Mouse (Mus musculus) forebrain, embryonic 11.5 days (tissue): ENCODE data around the gene BC005624. TPM values are rescaled to one million over a fixed set of nuclear protein-coding genes. Genes with fewer than 3 reads are reported as not detected.

Source experiments
- ATAC-seq: fragments of 200-750 bp; cut with Nextera tagmentation; replicated peaks from 2 replicates; pipeline ENCODE4 v1.8.0; 2017; ENCODE audit warnings: moderate TSS enrichment; ENCODE audit not compliant: low FRiP score
- DNase-seq: peaks from one replicate; pipeline ENCODE4 v3.0.0-alpha.2; 2017; ENCODE audit warnings: low spot score
- H3K27ac ChIP-seq: fragments of 300-500 bp; sonication (generic); 2 replicates; pipeline ENCODE4 v1.5.1; 2014; ENCODE audit warnings: low read depth, low read length
- H3K27me3 ChIP-seq: fragments of 300-500 bp; sonication (generic); 2 replicates; pipeline ENCODE4 v1.6.1; 2014; ENCODE audit warnings: mild to moderate bottlenecking, low read length, mixed read lengths; ENCODE audit not compliant: control insufficient read depth, insufficient read depth
- H3K36me3 ChIP-seq: fragments of 300-500 bp; sonication (generic); 2 replicates; pipeline ENCODE4 v1.6.1; 2014; ENCODE audit warnings: mild to moderate bottlenecking, low read length, moderate library complexity, mixed read lengths; ENCODE audit not compliant: control insufficient read depth, insufficient read depth
- H3K4me1 ChIP-seq: fragments of 300-500 bp; sonication (generic); replicated peaks from 2 replicates; pipeline ENCODE4 v1.6.1; 2014; ENCODE audit warnings: low read length, mixed read lengths; ENCODE audit not compliant: control insufficient read depth, insufficient read depth
- H3K4me2 ChIP-seq: fragments of 300-500 bp; sonication (generic); 2 replicates; pipeline ENCODE4 v1.6.1; 2014; ENCODE audit warnings: low read depth, mild to moderate bottlenecking, low read length, moderate library complexity, mixed read lengths; ENCODE audit not compliant: severe bottlenecking
- H3K4me3 ChIP-seq: fragments of 300-500 bp; sonication (generic); 2 replicates; pipeline ENCODE4 v1.5.1; 2014; ENCODE audit warnings: low read depth, low read length
- H3K9ac ChIP-seq: fragments of 300-500 bp; sonication (generic); 2 replicates; pipeline ENCODE4 v1.6.1; 2014; ENCODE audit warnings: low read length
- H3K9me3 ChIP-seq: fragments of 300-500 bp; sonication (generic); 2 replicates; pipeline ENCODE4 v1.6.1; 2016; ENCODE audit warnings: low read length, mixed read lengths; ENCODE audit not compliant: control insufficient read depth
- WGBS: fragments of 180-500 bp; shearing (Covaris S2); extraction: QIAGEN DNeasy Blood & Tissue Kit; methylation state at CpG from one replicate; pipeline ENCODE4 v1.1.7; 2014; 5-methylcytosine and 5-hydroxymethylcytosine counted together
- polyA plus RNA-seq: library from polyadenylated mRNA; unstranded; fragments of >200 nt; fragmentation: Nextera tagmentation; extraction: Ambion mirVana; gene quantifications from 2 replicates; pipeline ENCODE4 v1.2.1, GENCODE M21; 2014

BC005624 gene
- polyA plus RNA-seq = 59.7 and 63.6 TPM in 2 replicates

- peak within 1 kb of the TSS; percentile 78 for H3K4me2 ChIP-seq
- ATAC-seq = peak; percentile 97
- peak within 1 kb of the TSS; percentile 66 for H3K9ac ChIP-seq
- DNase-seq = peak; percentile 100
- H3K27ac ChIP-seq = 0 out of 2 replicates have a peak within 1 kb of the TSS, but pooled peaks have one; percentile 18
- no peaks in the 10 kb centered on the region for H3K27me3 ChIP-seq
- no peaks in the 10 kb centered on the region for H3K9me3 ChIP-seq
- H3K4me1 ChIP-seq = peaks cover 3% of the 10 kb centered on the region; the same call in 1 of the 2 replicates
- H3K4me3 ChIP-seq = peak within 1 kb of the TSS; percentile 78
- WGBS = under 1% methylated on average over 65 of the region's 66 CpGs
- H3K36me3 ChIP-seq = no peaks in the 10 kb centered on the region; the same call in 1 of the 2 replicates
These were observed at the start of gene BC005624, which contains the start of gene Usp20 for GRCm38 (mm10) chr2:30981790-30982513. BC005624 (minus strand) TSS chr2:30982201. Usp20 (plus strand) TSS chr2:30982279.

- Histone ChIP-seq H3K27me3 (no peaks in the 10 kb centered on the region), H3K4me1 (no peaks in the 10 kb centered on the region), H3K4me3 (no peak overlapping the region), H3K27ac (no peak overlapping the region), H3K4me2 (no peak overlapping the region), H3K9ac (no peak overlapping the region), H3K9me3 (no peaks in the 10 kb centered on the region), H3K36me3 (no peaks in the 10 kb centered on the region; the same call in 1 of the 2 replicates)
- DNase-seq (no peak), ATAC-seq (no peak)
- WGBS = 81% methylated on average over 8 of the region's 8 CpGs
These were observed 44.6 kb upstream of the BC005624 start for GRCm38 (mm10) chr2:31026642-31027041.

- Histone ChIP-seq H3K27ac (no peak overlapping the region), H3K9me3 (no peaks in the 10 kb centered on the region), H3K4me1 (no peaks in the 10 kb centered on the region)
These were observed 43.5 kb upstream of the BC005624 start for GRCm38 (mm10) chr2:31025458-31025857.

GRCm38 (mm10) chr2:31024618-31025370, 42.8 kb upstream of the BC005624 start:
- H3K27ac ChIP-seq = no peak overlapping the region
- no peak overlapping the region for H3K4me2 ChIP-seq
- no peaks in the 10 kb centered on the region for H3K4me1 ChIP-seq
- DNase-seq (peak; percentile 71), ATAC-seq (no peak)
- H3K36me3 ChIP-seq = no peaks in the 10 kb centered on the region; the same call in 1 of the 2 replicates
- no peaks in the 10 kb centered on the region for H3K9me3 ChIP-seq
- no peaks in the 10 kb centered on the region for H3K27me3 ChIP-seq
- WGBS = 29% methylated on average over 5 of the region's 5 CpGs
- H3K4me3 ChIP-seq = no peak overlapping the region
- no peak overlapping the region for H3K9ac ChIP-seq

More at GRCm38 (mm10) chr2:31025458-31025857, 43.5 kb upstream of the BC005624 start:
- Histone ChIP-seq H3K36me3 (no peaks in the 10 kb centered on the region; the same call in 1 of the 2 replicates), H3K4me2 (no peak overlapping the region), H3K4me3 (no peak overlapping the region), H3K27me3 (no peaks in the 10 kb centered on the region), H3K9ac (no peak overlapping the region)
- DNase-seq = no peak
- no peak for ATAC-seq
- 87% methylated on average over 3 of the region's 3 CpGs for WGBS

GRCm38 (mm10) chr2:31023940-31024339, 41.9 kb upstream of the BC005624 start:
- 79% methylated on average over 5 of the region's 5 CpGs for WGBS
- no peaks in the 10 kb centered on the region for H3K27me3 ChIP-seq
- H3K36me3 ChIP-seq = no peaks in the 10 kb centered on the region; the same call in 1 of the 2 replicates
- no peak for ATAC-seq
- no peak overlapping the region for H3K4me3 ChIP-seq
- DNase-seq = no peak
- no peaks in the 10 kb centered on the region for H3K9me3 ChIP-seq
- no peak overlapping the region for H3K9ac ChIP-seq
- no peaks in the 10 kb centered on the region for H3K4me1 ChIP-seq
- H3K27ac ChIP-seq = no peak overlapping the region
- no peak overlapping the region for H3K4me2 ChIP-seq

GRCm38 (mm10) chr2:31020202-31020601, 38.2 kb upstream of the BC005624 start:
- no peaks in the 10 kb centered on the region for H3K9me3 ChIP-seq
- 83% methylated on average over 2 of the region's 2 CpGs for WGBS

GRCm38 (mm10) chr2:31019011-31019410, 37.0 kb upstream of the BC005624 start:
- Histone ChIP-seq H3K4me3 (no peak overlapping the region), H3K27ac (no peak overlapping the region), H3K4me2 (no peak overlapping the region), H3K9ac (no peak overlapping the region), H3K36me3 (no peaks in the 10 kb centered on the region; the same call in 1 of the 2 replicates), H3K4me1 (no peaks in the 10 kb centered on the region), H3K9me3 (no peaks in the 10 kb centered on the region), H3K27me3 (no peaks in the 10 kb centered on the region)
- no peak for DNase-seq
- WGBS = 93% methylated on average over 8 of the region's 8 CpGs
- no peak for ATAC-seq

More at GRCm38 (mm10) chr2:31020202-31020601, 38.2 kb upstream of the BC005624 start:
- ATAC-seq = no peak
- no peak overlapping the region for H3K27ac ChIP-seq
- H3K4me3 ChIP-seq = no peak overlapping the region
- H3K9ac ChIP-seq = no peak overlapping the region
- no peaks in the 10 kb centered on the region for H3K4me1 ChIP-seq
- no peaks in the 10 kb centered on the region for H3K27me3 ChIP-seq
- no peaks in the 10 kb centered on the region; the same call in 1 of the 2 replicates for H3K36me3 ChIP-seq
- DNase-seq = no peak
- no peak overlapping the region for H3K4me2 ChIP-seq

- Histone ChIP-seq H3K4me3 (no peak overlapping the region), H3K27me3 (no peaks in the 10 kb centered on the region), H3K9me3 (no peaks in the 10 kb centered on the region), H3K4me2 (no peak overlapping the region), H3K27ac (no peak overlapping the region), H3K4me1 (no peaks in the 10 kb centered on the region), H3K9ac (no peak overlapping the region), H3K36me3 (no peaks in the 10 kb centered on the region; the same call in 1 of the 2 replicates)
- 84% methylated on average over 8 of the region's 8 CpGs for WGBS
- DNase-seq = no peak
- no peak for ATAC-seq
These were observed 36.5 kb upstream of the BC005624 start for GRCm38 (mm10) chr2:31018519-31018918.
